Mouse (Mus musculus) ES-E14 (cell line): ENCODE data around the gene Dync1i2.

Experiments used
- CHD2 ChIP-seq: IDR thresholded peaks from 2 replicates; pipeline ENCODE4 v1.6.1; 2014; ENCODE audit warnings: mild to moderate bottlenecking, low read depth, low read length, inconsistent platforms
- HCFC1 ChIP-seq: IDR thresholded peaks from 2 replicates; pipeline ENCODE4 v1.6.1; 2012; ENCODE audit warnings: low read length, inconsistent platforms, borderline replicate concordance; ENCODE audit not compliant: insufficient read depth
- ZC3H11A ChIP-seq: IDR thresholded peaks from 2 replicates; pipeline ENCODE4 v1.6.1; 2012; ENCODE audit warnings: low read depth, mild to moderate bottlenecking, inconsistent platforms, low read length, borderline replicate concordance

GRCm38 (mm10) chr2:71168461-71169021 lies 43.0 kb upstream of the Dync1i2 start:
- TF ChIP-seq HCFC1 (no peak), CHD2 (no peak), ZC3H11A (no peak)
